Mouse (Mus musculus) midbrain, embryonic 15.5 days (tissue): Measurements from ENCODE around the gene Erv3. TPM values are rescaled to one million over a fixed set of nuclear protein-coding genes. Genes with fewer than 3 reads are reported as not detected.
A peak's percentile ranks its signal among the peaks of the same experiment; 100 is the strongest.

Source experiments
- ATAC-seq: fragments of 200-750 bp; cut with Nextera tagmentation; replicated peaks from 2 replicates; pipeline ENCODE4 v1.8.0; 2017; ENCODE audit warnings: moderate TSS enrichment
- H3K27ac ChIP-seq: fragments of 300-500 bp; sonication (generic); 2 replicates; pipeline ENCODE4 v1.5.1; 2015; ENCODE audit warnings: mild to moderate bottlenecking, inconsistent platforms
- H3K27me3 ChIP-seq: fragments of 300-500 bp; sonication (generic); replicated peaks from 2 replicates; pipeline ENCODE4 v1.6.1; 2015; ENCODE audit warnings: inconsistent platforms
- H3K36me3 ChIP-seq: fragments of 300-500 bp; sonication (generic); replicated peaks from 2 replicates; pipeline ENCODE4 v1.6.1; 2015; ENCODE audit warnings: inconsistent platforms
- H3K4me1 ChIP-seq: fragments of 300-500 bp; sonication (generic); 2 replicates; pipeline ENCODE4 v1.6.1; 2015; ENCODE audit warnings: inconsistent platforms
- H3K4me2 ChIP-seq: fragments of 300-500 bp; sonication (generic); 2 replicates; pipeline ENCODE4 v1.6.1; 2015; ENCODE audit warnings: inconsistent platforms, mild to moderate bottlenecking, moderate library complexity
- H3K4me3 ChIP-seq: fragments of 300-500 bp; sonication (generic); 2 replicates; pipeline ENCODE4 v1.5.1; 2015; ENCODE audit warnings: mild to moderate bottlenecking, inconsistent platforms
- H3K9ac ChIP-seq: fragments of 300-500 bp; sonication (generic); 2 replicates; pipeline ENCODE4 v1.6.1; 2015; ENCODE audit warnings: mild to moderate bottlenecking, inconsistent platforms
- H3K9me3 ChIP-seq: fragments of 300-500 bp; sonication (generic); 2 replicates; pipeline ENCODE4 v1.6.1; 2016; ENCODE audit warnings: inconsistent platforms
- WGBS: fragments of 180-500 bp; shearing (Covaris S2); methylation state at CpG from one replicate; pipeline ENCODE4 v1.1.7; 2015; ENCODE audit warnings: mixed read lengths; 5-methylcytosine and 5-hydroxymethylcytosine counted together
- polyA plus RNA-seq: library from polyadenylated mRNA; unstranded; fragments of >200 nt; fragmentation: Nextera tagmentation; extraction: Ambion mirVana; gene quantifications from 2 replicates; pipeline ENCODE4 v1.2.1, GENCODE M21; 2015

The Erv3 gene
- polyA plus RNA-seq, 1 experiment from 2014 or later = not detected

GRCm38 (mm10) chr2:131857838-131858237, 1.7 kb downstream of the Erv3 start:
- no peak for ATAC-seq
- Histone ChIP-seq H3K9me3 (no peaks in the 10 kb centered on the region), H3K27me3 (no peaks in the 10 kb centered on the region), H3K4me2 (no peak overlapping the region), H3K9ac (no peak overlapping the region), H3K36me3 (no peaks in the 10 kb centered on the region), H3K27ac (no peak overlapping the region), H3K4me1 (peaks cover 5% of the 10 kb centered on the region; the same call in 1 of the 2 replicates), H3K4me3 (no peak overlapping the region)

GRCm38 (mm10) chr2:131853719-131854118, 5.8 kb downstream of the Erv3 start:
- H3K36me3 ChIP-seq = no peaks in the 10 kb centered on the region
- 63% methylated on average over 4 of the region's 4 CpGs for WGBS
- 0 out of 2 replicates have a peak, but pooled peaks cover 3% of the 10 kb centered on the region for H3K4me1 ChIP-seq
- H3K4me3 ChIP-seq = no peak overlapping the region
- no peak overlapping the region for H3K4me2 ChIP-seq
- no peaks in the 10 kb centered on the region for H3K27me3 ChIP-seq
- H3K9ac ChIP-seq = no peak overlapping the region
- H3K27ac ChIP-seq = no peak overlapping the region
- no peak for ATAC-seq
- no peaks in the 10 kb centered on the region for H3K9me3 ChIP-seq

- Histone ChIP-seq H3K4me2 (no peak overlapping the region), H3K36me3 (no peaks in the 10 kb centered on the region), H3K27me3 (no peaks in the 10 kb centered on the region), H3K9ac (no peak overlapping the region), H3K4me1 (peaks cover 21% of the 10 kb centered on the region), H3K4me3 (no peak overlapping the region), H3K27ac (no peak overlapping the region), H3K9me3 (no peaks in the 10 kb centered on the region)
- 89% methylated on average over 12 of the region's 12 CpGs for WGBS
- ATAC-seq = no peak
Measured at GRCm38 (mm10) chr2:131851333-131852092, 8.0 kb downstream of the Erv3 start.

- Histone ChIP-seq H3K36me3 (no peaks in the 10 kb centered on the region), H3K27me3 (no peaks in the 10 kb centered on the region), H3K9me3 (no peaks in the 10 kb centered on the region), H3K4me3 (no peak overlapping the region), H3K4me2 (no peak overlapping the region), H3K9ac (no peak overlapping the region), H3K4me1 (peaks cover 29% of the 10 kb centered on the region), H3K27ac (no peak overlapping the region)
- WGBS = 97% methylated on average over 4 of the region's 4 CpGs
- ATAC-seq = no peak
Measured at GRCm38 (mm10) chr2:131850047-131850446, 9.5 kb downstream of the Erv3 start.

- H3K27me3 ChIP-seq = no peaks in the 10 kb centered on the region
- H3K4me3 ChIP-seq = peak overlapping the region; percentile 2; the same call in 1 of the 2 replicates
- H3K27ac ChIP-seq = peak overlapping the region; percentile 85
- no peaks in the 10 kb centered on the region for H3K36me3 ChIP-seq
- WGBS = 2% methylated on average over 10 of the region's 10 CpGs
- H3K9me3 ChIP-seq = no peaks in the 10 kb centered on the region
- H3K4me1 ChIP-seq = peaks cover 26% of the 10 kb centered on the region
- H3K4me2 ChIP-seq = peak overlapping the region; percentile 36
- H3K9ac ChIP-seq = peak overlapping the region; percentile 20; the same call in 1 of the 2 replicates
- peak; percentile 99 for ATAC-seq
Measured at GRCm38 (mm10) chr2:131847501-131848359, 11.8 kb downstream of the Erv3 start.

GRCm38 (mm10) chr2:131846811-131847210, 12.7 kb downstream of the Erv3 start:
- peak overlapping the region; percentile 85 for H3K27ac ChIP-seq
- H3K9ac ChIP-seq = no peak overlapping the region
- H3K4me3 ChIP-seq = no peak overlapping the region
- no peaks in the 10 kb centered on the region for H3K9me3 ChIP-seq
- H3K4me2 ChIP-seq = peak overlapping the region; percentile 36
- H3K4me1 ChIP-seq = peaks cover 26% of the 10 kb centered on the region
- ATAC-seq = no peak
- no peaks in the 10 kb centered on the region for H3K36me3 ChIP-seq
- no peaks in the 10 kb centered on the region for H3K27me3 ChIP-seq
- 31% methylated on average over 2 of the region's 2 CpGs for WGBS

- WGBS = 66% methylated on average over 11 of the region's 11 CpGs
- peaks cover 29% of the 10 kb centered on the region for H3K4me1 ChIP-seq
- no peaks in the 10 kb centered on the region for H3K9me3 ChIP-seq
- peak overlapping the region; percentile 85 for H3K27ac ChIP-seq
- no peak overlapping the region for H3K9ac ChIP-seq
- H3K4me3 ChIP-seq = no peak overlapping the region
- H3K36me3 ChIP-seq = no peaks in the 10 kb centered on the region
- ATAC-seq = no peak
- H3K4me2 ChIP-seq = no peak overlapping the region
- no peaks in the 10 kb centered on the region for H3K27me3 ChIP-seq
Measured at GRCm38 (mm10) chr2:131846132-131846710, 13.3 kb downstream of the Erv3 start.

- H3K9me3 ChIP-seq = no peaks in the 10 kb centered on the region
- peaks cover 34% of the 10 kb centered on the region for H3K4me1 ChIP-seq
- H3K9ac ChIP-seq = no peak overlapping the region
- no peak for ATAC-seq
- H3K36me3 ChIP-seq = no peaks in the 10 kb centered on the region
- no peaks in the 10 kb centered on the region for H3K27me3 ChIP-seq
- no peak overlapping the region for H3K4me2 ChIP-seq
- no peak overlapping the region for H3K4me3 ChIP-seq
- 58% methylated on average over 8 of the region's 8 CpGs for WGBS
- H3K27ac ChIP-seq = peak overlapping the region; percentile 11; the same call in 1 of the 2 replicates
Measured at GRCm38 (mm10) chr2:131845671-131846070, 13.9 kb downstream of the Erv3 start.

GRCm38 (mm10) chr2:131842568-131842967, 17.0 kb downstream of the Erv3 start:
- Histone ChIP-seq H3K27ac (no peak overlapping the region), H3K9ac (no peak overlapping the region), H3K27me3 (no peaks in the 10 kb centered on the region), H3K4me1 (peaks cover 34% of the 10 kb centered on the region), H3K36me3 (no peaks in the 10 kb centered on the region), H3K4me2 (no peak overlapping the region), H3K4me3 (no peak overlapping the region), H3K9me3 (no peaks in the 10 kb centered on the region)
- WGBS = 90% methylated on average over 5 of the region's 5 CpGs
- ATAC-seq = no peak

GRCm38 (mm10) chr2:131841321-131841693, 18.2 kb downstream of the Erv3 start:
- WGBS = 55% methylated on average over 2 of the region's 2 CpGs
- Histone ChIP-seq H3K27ac (peak overlapping the region; percentile 16; the same call in 1 of the 2 replicates), H3K4me2 (no peak overlapping the region), H3K36me3 (no peaks in the 10 kb centered on the region), H3K9me3 (no peaks in the 10 kb centered on the region), H3K4me3 (no peak overlapping the region), H3K27me3 (no peaks in the 10 kb centered on the region), H3K4me1 (peaks cover 22% of the 10 kb centered on the region), H3K9ac (no peak overlapping the region)
- no peak; the same call in 1 of the 2 replicates for ATAC-seq

- peak overlapping the region; percentile 16; the same call in 1 of the 2 replicates for H3K27ac ChIP-seq
Measured at GRCm38 (mm10) chr2:131840611-131841320, 18.8 kb downstream of the Erv3 start.

GRCm38 (mm10) chr2:131834296-131834695, 25.3 kb downstream of the Erv3 start:
- H3K36me3 ChIP-seq = no peaks in the 10 kb centered on the region
- H3K4me3 ChIP-seq = no peak overlapping the region
- no peak overlapping the region for H3K9ac ChIP-seq
- H3K9me3 ChIP-seq = no peaks in the 10 kb centered on the region
- no peaks in the 10 kb centered on the region for H3K4me1 ChIP-seq
- ATAC-seq = no peak
- H3K4me2 ChIP-seq = no peak overlapping the region
- no peaks in the 10 kb centered on the region for H3K27me3 ChIP-seq
- 98% methylated on average over 1 of the region's 1 CpGs for WGBS
- no peak overlapping the region for H3K27ac ChIP-seq

More at GRCm38 (mm10) chr2:131840611-131841320, 18.8 kb downstream of the Erv3 start:
- no peaks in the 10 kb centered on the region for H3K27me3 ChIP-seq
- WGBS = 28% methylated on average over 9 of the region's 9 CpGs
- peaks cover 19% of the 10 kb centered on the region for H3K4me1 ChIP-seq
- ATAC-seq = peak; percentile 53
- no peak overlapping the region for H3K9ac ChIP-seq
- H3K4me3 ChIP-seq = no peak overlapping the region
- no peaks in the 10 kb centered on the region for H3K36me3 ChIP-seq
- H3K9me3 ChIP-seq = no peaks in the 10 kb centered on the region
- H3K4me2 ChIP-seq = no peak overlapping the region
